Mouse (Mus musculus) CD8-positive naive resting alpha-beta T cell, adult 57 days (primary cell): ENCODE measurements around the gene Scarf1. TPM values are rescaled to one million over a fixed set of nuclear protein-coding genes. Genes with fewer than 3 reads are reported as not detected.

Experiments
- total RNA-seq: library from RNA; stranded (reverse); gene quantifications from one replicate; pipeline ENCODE4 v1.2.4, GENCODE M21; 2023

The Scarf1 gene
- not detected for total RNA-seq

GRCm38 (mm10) chr11:75513336-75513735 is at the start of gene Scarf1:
TSS of gene Scarf1 (plus strand) at chr11:75513540.

GRCm38 (mm10) chr11:75486601-75487285 is 26.6 kb upstream of the Scarf1 start, which contains the start of gene Prpf8:
TSS of gene Prpf8 (plus strand) at chr11:75486816.

GRCm38 (mm10) chr11:75509741-75510626 is 3.4 kb upstream of the Scarf1 start, which contains the start of gene Rilp:
TSS of gene Rilp (plus strand) at chr11:75510094.

GRCm38 (mm10) chr11:75531469-75532242 is 18.3 kb downstream of the Scarf1 start, which contains the start of gene Slc43a2:
TSS of gene Slc43a2 (plus strand) at chr11:75531694.

Other genes starting within 250 kb of the Scarf1 start
- 147 TPM for gene Rpa1, start 165.2 kb upstream of the Scarf1 start, total RNA-seq
- gene Smyd4, start 165.1 kb upstream of the Scarf1 start, total RNA-seq: 16.1 TPM
- gene Serpinf1, start 90.8 kb upstream of the Scarf1 start, total RNA-seq: 0.55 TPM
- gene Serpinf2, start 73.9 kb upstream of the Scarf1 start, total RNA-seq: 0.46 TPM
- 25.1 TPM for gene Wdr81, start 58.8 kb upstream of the Scarf1 start, total RNA-seq
- 1.0 TPM for gene Tlcd2, start 51.8 kb upstream of the Scarf1 start, total RNA-seq
- 197 TPM for gene Prpf8, start 26.7 kb upstream of the Scarf1 start, total RNA-seq
- gene Rilp, start 3.4 kb upstream of the Scarf1 start, total RNA-seq: 0.58 TPM
- gene Slc43a2, start 18.2 kb downstream of the Scarf1 start, total RNA-seq: 98.9 TPM
- gene Pitpna, start 74.6 kb downstream of the Scarf1 start, total RNA-seq: 170 TPM
- gene Inpp5k, start 117.4 kb downstream of the Scarf1 start, total RNA-seq: 98.2 TPM
- 29.1 TPM for gene Myo1c, start 137.0 kb downstream of the Scarf1 start, total RNA-seq
- gene Crk, start 165.7 kb downstream of the Scarf1 start, total RNA-seq: 54.4 TPM
- gene Ywhae, start 219.3 kb downstream of the Scarf1 start, total RNA-seq: 159 TPM